Mouse (Mus musculus) activated CD4-positive, CD25-positive, alpha-beta regulatory T cell, adult 4 months (primary cell): ENCODE data around the gene Myo1f. TPM values are rescaled to one million over a fixed set of nuclear protein-coding genes. Genes with fewer than 3 reads are reported as not detected.

Experiments
- ATAC-seq: one replicate; pipeline ENCODE4 v1.8.0; 2017
- polyA plus RNA-seq, 2 experiments: library from polyadenylated mRNA; unstranded; fragments of 100-300 nt; shearing (Covaris generic); gene quantifications; one replicate each; pipeline ENCODE4 v1.2.1; 2017

The Myo1f gene
- 10 to 100 TPM; 70.7 to 88.5 TPM for polyA plus RNA-seq

- peak; percentile 66 for ATAC-seq
Measured at GRCm38 (mm10) chr17:33555223-33555855, at the start of gene Myo1f. Gene Myo1f (plus strand): TSS chr17:33555707.

GRCm38 (mm10) chr17:33508386-33508785 is 47.1 kb upstream of the Myo1f start:
- ATAC-seq = no peak

GRCm38 (mm10) chr17:33510172-33510571 is 45.3 kb upstream of the Myo1f start:
- no peak for ATAC-seq

- no peak for ATAC-seq
Measured at GRCm38 (mm10) chr17:33512441-33513415, 42.8 kb upstream of the Myo1f start.

DNA sequence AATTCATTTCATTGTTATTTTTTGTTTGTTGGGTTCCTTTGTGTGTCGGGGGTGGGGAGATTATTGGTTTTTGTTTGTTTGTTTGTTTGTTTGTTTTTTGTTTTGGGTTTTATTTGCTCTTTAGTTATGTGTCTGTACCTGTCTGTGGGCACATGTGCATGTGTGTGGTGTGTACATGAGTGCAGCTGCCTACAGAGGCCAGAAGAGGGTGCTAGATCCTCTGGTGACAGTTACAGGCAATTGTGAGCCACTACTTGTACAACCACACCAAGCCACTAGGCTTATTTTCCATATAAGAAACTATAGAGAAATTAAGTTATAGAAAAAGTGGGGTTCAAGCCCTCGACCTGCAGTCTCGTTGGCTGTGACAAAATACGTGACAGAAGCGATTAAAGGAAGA is 41.6 kb upstream of the Myo1f start:
- peak; percentile 43 for ATAC-seq

DNA sequence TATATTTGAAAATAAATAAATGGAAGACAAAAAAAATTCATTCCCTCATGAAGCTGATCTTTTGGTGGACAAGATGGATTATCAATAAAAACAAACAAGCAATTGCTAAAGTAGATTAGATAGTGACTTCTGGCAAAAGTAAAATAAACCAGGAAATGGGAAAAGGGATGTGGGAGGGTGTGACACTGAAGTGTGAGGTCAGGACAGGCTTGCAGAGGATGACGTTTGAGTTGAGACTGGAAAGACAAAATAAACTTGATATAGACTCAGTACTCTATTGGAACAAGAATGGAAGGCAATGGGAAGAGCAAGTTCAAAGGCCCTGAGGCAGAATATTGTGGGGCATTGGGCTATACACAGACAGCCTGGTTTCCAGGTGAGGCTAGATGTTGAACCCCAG is 35.1 kb upstream of the Myo1f start:
- no peak for ATAC-seq

DNA sequence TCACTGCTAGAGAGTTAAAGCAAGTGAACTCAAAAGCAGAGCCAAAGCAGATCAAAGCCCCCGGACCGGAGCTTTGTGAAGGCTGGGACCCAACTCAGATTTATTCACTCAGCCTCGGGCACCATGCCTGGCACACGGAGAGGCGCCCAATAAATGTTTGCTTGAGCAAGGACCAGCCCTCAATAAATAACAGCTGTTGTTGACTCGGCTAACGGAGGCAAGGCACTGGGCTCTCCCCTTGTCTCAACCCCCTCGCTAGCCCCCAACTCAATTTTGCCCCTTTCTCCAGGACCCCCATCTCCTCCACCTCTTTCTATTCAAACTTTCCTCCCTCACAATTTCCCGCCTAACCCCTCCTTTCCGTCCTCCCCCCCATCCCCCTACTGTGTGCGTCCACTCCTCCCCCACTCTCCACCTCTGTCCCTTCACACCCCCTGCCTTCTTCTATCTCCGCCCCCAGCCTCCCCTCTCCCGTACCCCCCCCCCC is 32.0 kb upstream of the Myo1f start:
- no peak for ATAC-seq

GRCm38 (mm10) chr17:33523918-33524755 is 31.4 kb upstream of the Myo1f start, which contains the start of gene Adamts10:
Gene Adamts10 (plus strand): TSS chr17:33524204.
- peak; percentile 92 for ATAC-seq

- ATAC-seq = no peak
Measured at GRCm38 (mm10) chr17:33524806-33525373, 30.6 kb upstream of the Myo1f start.

GRCm38 (mm10) chr17:33526506-33526905 is 29.0 kb upstream of the Myo1f start:
- no peak for ATAC-seq

DNA sequence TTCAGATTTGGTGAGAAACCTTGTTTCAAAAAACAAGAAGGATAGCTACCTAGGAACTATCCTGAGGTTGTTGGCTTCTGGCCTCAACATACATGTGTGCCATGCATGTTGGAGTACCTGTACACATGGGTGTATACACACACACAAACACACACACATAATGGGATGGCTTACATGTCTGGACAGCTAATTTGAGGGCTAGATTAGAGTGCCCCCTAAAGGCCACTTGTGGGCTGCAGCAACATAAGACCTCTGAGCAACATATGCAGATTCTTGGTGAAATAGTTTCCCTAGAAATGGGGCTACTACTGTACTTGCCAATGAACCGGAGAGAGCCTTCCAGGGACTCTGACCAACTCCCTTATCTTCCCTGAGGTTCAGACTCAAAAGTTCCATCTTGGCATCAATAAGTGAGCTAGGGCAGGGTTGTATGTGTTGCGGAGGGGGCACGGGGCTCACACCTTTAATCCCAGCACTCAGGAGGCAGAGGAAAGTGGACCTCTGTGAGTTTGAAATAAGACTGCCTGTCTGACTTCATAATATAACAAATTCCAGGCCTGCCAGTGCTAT is 16.3 kb upstream of the Myo1f start:
- ATAC-seq = no peak

DNA sequence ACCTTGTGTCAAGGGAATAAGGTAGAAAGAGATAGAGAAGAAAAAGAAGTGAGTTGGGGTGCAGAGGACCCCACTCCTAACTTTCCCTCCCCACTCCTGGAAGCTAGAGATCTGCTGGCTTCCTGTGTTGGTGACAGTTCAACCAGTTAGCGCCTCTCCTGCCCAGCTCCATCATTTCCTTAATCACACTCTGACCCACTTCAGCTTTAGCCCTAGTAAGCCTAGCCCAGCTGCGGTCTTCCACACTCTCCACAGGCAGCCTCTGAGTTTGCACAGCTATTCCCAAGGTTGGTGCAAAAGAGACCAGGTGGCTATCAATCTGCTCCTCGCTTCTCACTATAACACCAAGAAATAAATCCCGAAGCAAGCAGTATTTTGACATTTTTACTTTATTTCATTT is 15.6 kb upstream of the Myo1f start:
- no peak for ATAC-seq

GRCm38 (mm10) chr17:33549212-33549611 is 6.3 kb upstream of the Myo1f start:
- no peak for ATAC-seq

- no peak for ATAC-seq
Measured at GRCm38 (mm10) chr17:33550388-33550787, 5.1 kb upstream of the Myo1f start.

- ATAC-seq = peak; percentile 4
Measured at GRCm38 (mm10) chr17:33552113-33552512, 3.4 kb upstream of the Myo1f start.

DNA sequence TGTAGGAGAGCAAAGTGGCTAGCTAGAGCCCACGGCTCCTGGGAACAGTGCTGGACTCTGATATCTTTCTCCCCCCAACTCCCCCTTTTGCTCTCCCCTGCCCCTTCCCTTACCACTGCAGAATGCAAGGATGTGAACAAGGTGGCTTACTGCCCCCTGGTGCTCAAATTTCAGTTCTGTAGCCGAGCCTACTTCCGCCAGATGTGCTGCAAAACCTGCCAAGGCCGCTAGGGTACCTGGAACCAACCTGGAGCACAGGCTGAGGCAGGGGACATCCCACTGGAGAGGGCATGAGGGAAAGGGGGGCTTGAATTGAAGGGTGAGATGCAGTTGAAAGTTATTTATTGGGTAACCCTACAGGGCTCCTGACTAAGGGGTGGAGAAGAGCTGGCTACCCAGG is 2.5 kb upstream of the Myo1f start:
- ATAC-seq = no peak

- no peak for ATAC-seq
Measured at GRCm38 (mm10) chr17:33554536-33554935, 971 bp upstream of the Myo1f start.

DNA sequence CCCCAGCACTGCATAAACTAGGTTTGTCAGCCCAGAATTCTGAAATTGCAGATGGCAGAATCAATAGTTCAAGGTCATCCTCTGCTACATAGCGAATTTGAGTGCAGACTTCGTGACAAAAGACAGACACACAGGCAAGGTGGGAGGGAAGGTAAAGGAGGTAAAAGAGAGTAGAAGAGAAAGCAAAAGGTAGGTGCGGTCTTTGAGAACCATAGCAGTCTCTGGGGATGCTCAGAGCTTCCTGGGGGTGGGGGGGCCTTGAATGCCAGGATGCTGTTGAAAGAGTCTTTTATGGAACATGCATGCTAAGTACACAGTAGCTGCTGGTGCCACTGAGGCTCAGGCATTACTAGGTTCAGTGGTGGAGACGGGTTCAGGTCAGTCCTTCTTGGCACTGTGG is 2.4 kb downstream of the Myo1f start:
- peak; percentile 52 for ATAC-seq

- peak; percentile 71 for ATAC-seq
Measured at GRCm38 (mm10) chr17:33563527-33564076, 8.1 kb downstream of the Myo1f start.

DNA sequence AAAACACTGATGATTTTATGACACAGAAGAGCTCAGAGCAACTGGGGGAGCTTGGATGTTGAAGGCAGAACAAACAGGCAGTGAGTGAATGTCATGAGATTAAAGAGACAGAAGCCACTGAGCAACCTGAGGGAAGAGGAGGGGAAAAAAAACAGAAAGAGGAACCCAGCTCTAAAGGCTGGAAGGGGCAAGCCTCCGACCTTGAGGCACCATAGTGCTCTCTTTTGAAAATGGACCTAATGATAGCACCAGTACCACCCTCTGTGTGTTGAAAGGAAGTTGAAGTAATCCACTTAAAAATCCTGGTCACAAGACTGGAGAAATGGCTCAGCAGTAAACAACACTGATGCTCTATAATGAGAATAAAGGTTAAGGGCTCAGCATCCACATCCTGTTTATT is 9.1 kb downstream of the Myo1f start:
- peak; percentile 38 for ATAC-seq

DNA sequence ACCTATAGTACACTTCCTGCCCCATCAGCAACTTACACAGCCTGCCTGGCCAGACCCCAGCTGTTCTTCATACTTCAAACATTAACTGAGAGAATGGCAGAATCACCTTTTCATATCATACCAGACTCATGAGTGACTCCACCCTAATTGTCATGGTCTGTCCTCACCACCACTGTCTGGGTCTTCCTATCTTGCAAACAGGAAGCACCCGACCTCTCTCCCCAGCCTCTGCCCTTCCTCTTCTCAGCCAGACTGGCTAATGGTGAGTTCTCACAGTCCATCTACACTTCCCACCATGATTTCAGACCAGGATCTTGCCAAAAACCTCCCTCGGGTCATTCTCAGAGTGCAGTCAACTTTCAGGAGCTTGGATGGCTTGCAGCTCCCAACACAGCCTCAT is 10.7 kb downstream of the Myo1f start:
- peak; percentile 22 for ATAC-seq

DNA sequence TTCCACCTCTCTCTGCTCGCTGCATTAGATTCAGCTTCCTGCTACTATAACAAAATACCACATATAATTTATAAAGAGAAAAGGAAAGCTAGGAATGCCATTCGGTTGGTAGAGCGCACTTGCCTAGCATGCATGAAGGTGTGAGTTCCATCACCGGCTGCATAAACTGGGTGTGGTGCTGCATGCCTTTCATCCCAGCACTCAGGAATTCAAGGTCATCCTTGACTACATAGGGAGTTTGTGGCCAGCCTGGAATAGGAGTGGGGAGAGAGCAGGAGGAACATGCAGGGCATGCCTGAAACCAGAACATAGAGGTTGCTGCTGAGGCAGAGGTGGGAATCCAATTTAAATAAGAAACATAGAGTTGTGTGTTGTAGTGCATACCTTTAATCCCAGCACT is 28.6 kb downstream of the Myo1f start:
- ATAC-seq = no peak
